Mouse (Mus musculus) splenic B cell, adult 2 months (primary cell): ENCODE data around the gene Pde4dip.

Source experiments
- DNase-seq: peaks from one replicate; pipeline ENCODE4 v3.0.0-alpha.2; 2011; ENCODE audit warnings: low read depth, low spot score
- H3K27me3 ChIP-seq: 2 replicates; pipeline ENCODE4 v1.6.1; 2012; ENCODE audit warnings: mild to moderate bottlenecking, low read length, moderate library complexity, mixed read lengths; ENCODE audit not compliant: control insufficient read depth, poor library complexity, insufficient read depth, severe bottlenecking
- H3K36me3 ChIP-seq: 2 replicates; pipeline ENCODE4 v1.6.1; 2012; ENCODE audit warnings: mild to moderate bottlenecking, low read length, moderate library complexity, mixed read lengths; ENCODE audit not compliant: control insufficient read depth, poor library complexity, insufficient read depth, severe bottlenecking

The Pde4dip gene

GRCm38 (mm10) chr3:97869730-97870129, 18.8 kb downstream of the Pde4dip start:
- Histone ChIP-seq H3K27me3 (no peaks in the 10 kb centered on the region), H3K36me3 (no peaks in the 10 kb centered on the region)
- DNase-seq, result no peak

- no peaks in the 10 kb centered on the region for H3K27me3 ChIP-seq
- H3K36me3 ChIP-seq, result no peaks in the 10 kb centered on the region
- DNase-seq, result no peak
Measured at GRCm38 (mm10) chr3:97868733-97869132, 19.8 kb downstream of the Pde4dip start.

- peak; percentile 57 for DNase-seq
- H3K36me3 ChIP-seq, result no peaks in the 10 kb centered on the region
- H3K27me3 ChIP-seq, result no peaks in the 10 kb centered on the region
Measured at GRCm38 (mm10) chr3:97868024-97868689, 20.4 kb downstream of the Pde4dip start.

- no peaks in the 10 kb centered on the region for H3K36me3 ChIP-seq
- no peak for DNase-seq
Measured at GRCm38 (mm10) chr3:97867221-97868023, 21.1 kb downstream of the Pde4dip start.

GRCm38 (mm10) chr3:97866696-97867095, 21.8 kb downstream of the Pde4dip start:
- no peak for DNase-seq

More at GRCm38 (mm10) chr3:97867221-97868023, 21.1 kb downstream of the Pde4dip start:
- H3K27me3 ChIP-seq, result no peaks in the 10 kb centered on the region

GRCm38 (mm10) chr3:97860820-97861451, 27.6 kb downstream of the Pde4dip start:
- H3K36me3 ChIP-seq, result no peaks in the 10 kb centered on the region
- H3K27me3 ChIP-seq, result no peaks in the 10 kb centered on the region
- DNase-seq, result no peak

More at GRCm38 (mm10) chr3:97866696-97867095, 21.8 kb downstream of the Pde4dip start:
- Histone ChIP-seq H3K36me3 (no peaks in the 10 kb centered on the region), H3K27me3 (no peaks in the 10 kb centered on the region)

GRCm38 (mm10) chr3:97859400-97859799, 29.1 kb downstream of the Pde4dip start:
- Histone ChIP-seq H3K27me3 (no peaks in the 10 kb centered on the region), H3K36me3 (no peaks in the 10 kb centered on the region)
- no peak for DNase-seq

GRCm38 (mm10) chr3:97854575-97855384, 33.7 kb downstream of the Pde4dip start:
- H3K27me3 ChIP-seq, result no peaks in the 10 kb centered on the region
- no peak for DNase-seq
- H3K36me3 ChIP-seq, result no peaks in the 10 kb centered on the region

GRCm38 (mm10) chr3:97851803-97852202, 36.7 kb downstream of the Pde4dip start:
- H3K27me3 ChIP-seq, result no peaks in the 10 kb centered on the region
- no peak for DNase-seq
- H3K36me3 ChIP-seq, result no peaks in the 10 kb centered on the region

GRCm38 (mm10) chr3:97847626-97848025, 40.9 kb downstream of the Pde4dip start:
- H3K27me3 ChIP-seq, result no peaks in the 10 kb centered on the region
- no peaks in the 10 kb centered on the region for H3K36me3 ChIP-seq
- DNase-seq, result no peak

GRCm38 (mm10) chr3:97846448-97846847, 42.1 kb downstream of the Pde4dip start:
- H3K36me3 ChIP-seq, result no peaks in the 10 kb centered on the region
- no peak for DNase-seq
- H3K27me3 ChIP-seq, result no peaks in the 10 kb centered on the region

GRCm38 (mm10) chr3:97844821-97845201, 43.7 kb downstream of the Pde4dip start:
- no peak for DNase-seq
- H3K27me3 ChIP-seq, result no peaks in the 10 kb centered on the region
- no peaks in the 10 kb centered on the region for H3K36me3 ChIP-seq

- no peak for DNase-seq
Measured at GRCm38 (mm10) chr3:97844163-97844820, 44.2 kb downstream of the Pde4dip start.

GRCm38 (mm10) chr3:97842641-97843040, 45.9 kb downstream of the Pde4dip start:
- H3K27me3 ChIP-seq, result no peaks in the 10 kb centered on the region
- no peak for DNase-seq
- no peaks in the 10 kb centered on the region for H3K36me3 ChIP-seq

More at GRCm38 (mm10) chr3:97844163-97844820, 44.2 kb downstream of the Pde4dip start:
- Histone ChIP-seq H3K27me3 (no peaks in the 10 kb centered on the region), H3K36me3 (no peaks in the 10 kb centered on the region)
